Mouse (Mus musculus): Measurements from ENCODE around the gene Gm21773. TPM values are rescaled to one million over a fixed set of nuclear protein-coding genes. Genes with fewer than 3 reads are reported as not detected.
"Not testable (repeated sequence)": the region's sequence is repeated elsewhere in the genome, so short reads cannot be mapped to it uniquely, and the experiment has no call there.

The Gm21773 gene
- not detected in 2 replicates for polyA plus RNA-seq (2012; rRNA removed)

DNA sequence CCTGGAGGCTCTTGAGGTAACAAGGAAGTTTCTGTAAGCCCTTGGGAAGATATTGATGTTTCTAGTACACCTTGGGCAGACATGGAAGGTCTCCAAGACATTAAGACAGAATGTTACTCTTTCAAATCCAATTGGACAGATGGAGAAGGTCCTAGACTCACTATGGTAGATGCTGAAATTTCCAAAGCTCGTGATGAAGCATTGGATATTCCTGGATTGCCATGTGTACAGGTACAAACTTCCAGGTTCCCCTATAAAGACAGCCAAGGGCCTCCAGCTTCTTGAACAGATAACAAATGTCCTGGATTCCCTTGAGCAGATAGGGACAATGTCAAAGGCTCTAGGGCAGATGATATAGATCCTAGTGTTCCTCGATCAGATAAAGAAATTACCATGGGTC, at the start of gene Gm21773:
Gene Gm21773, minus strand, starts transcription at position 101 of the 400 bp plus-strand sequence.
- not testable (repeated sequence) for DNase-seq (ENCODE audit: low read depth)
